Mouse (Mus musculus): ENCODE results near the gene Cblc. TPM values are rescaled to one million over a fixed set of nuclear protein-coding genes. Genes with fewer than 3 reads are reported as not detected.

The Cblc gene
- polyA plus RNA-seq, 1 experiment from 2014 or later = 18.4 TPM

GRCm38 (mm10) chr7:19820347-19821048, 23.9 kb upstream of the Cblc start:
- Histone ChIP-seq H3K9ac (replicated peaks; ENCODE audit: low read depth) (no peak overlapping the region), H3K36me3 (ENCODE audit: insufficient read depth, low read length) (no peaks in the 10 kb centered on the region), H3K4me1 (ENCODE audit: insufficient read depth, low read depth, low read length) (peaks cover 39% of the 10 kb centered on the region; the same call in 1 of the 2 replicates), H3K27ac (ENCODE audit: low read length) (no peak overlapping the region), H3K9me3 (ENCODE audit: low read length) (no peaks in the 10 kb centered on the region), H3K4me2 (replicated peaks; ENCODE audit: low read depth, low read length) (no peak overlapping the region), H3K27me3 (replicated peaks; ENCODE audit: insufficient read depth, low read length) (no peaks in the 10 kb centered on the region), H3K4me3 (ENCODE audit: low read depth, low read length) (no peak overlapping the region)
- no peak for DNase-seq (ENCODE audit: low spot score)
- TF ChIP-seq EP300 (IDR thresholded peaks at IDR 0.05) (no peak), CTCF (IDR thresholded peaks at IDR 0.05) (no peak)
- ATAC-seq = no peak
- whole genome bisulfite sequencing = 71% methylated on average over 3 of the region's 3 CpGs

GRCm38 (mm10) chr7:19818875-19819274, 22.3 kb upstream of the Cblc start:
- H3K4me2 ChIP-seq (replicated peaks; ENCODE audit: low read depth, low read length) = no peak overlapping the region
- DNase-seq (ENCODE audit: low spot score) = no peak
- ATAC-seq = no peak
- H3K27ac ChIP-seq (ENCODE audit: low read length) = peak overlapping the region; percentile 28; the same call in 1 of the 2 replicates
- no peaks in the 10 kb centered on the region for H3K27me3 ChIP-seq (replicated peaks; ENCODE audit: insufficient read depth, low read length)
- H3K9ac ChIP-seq (replicated peaks; ENCODE audit: low read depth) = no peak overlapping the region
- no peaks in the 10 kb centered on the region for H3K36me3 ChIP-seq (ENCODE audit: insufficient read depth, low read length)
- peaks cover 34% of the 10 kb centered on the region; the same call in 1 of the 2 replicates for H3K4me1 ChIP-seq (ENCODE audit: insufficient read depth, low read depth, low read length)
- TF ChIP-seq CTCF (IDR thresholded peaks at IDR 0.05) = no peak
- no peak for TF ChIP-seq EP300 (IDR thresholded peaks at IDR 0.05)
- H3K4me3 ChIP-seq (ENCODE audit: low read depth, low read length) = no peak overlapping the region
- WGBS = 79% methylated on average over 7 of the region's 7 CpGs
- no peaks in the 10 kb centered on the region for H3K9me3 ChIP-seq (ENCODE audit: low read length)

- Histone ChIP-seq H3K27me3 (replicated peaks; ENCODE audit: insufficient read depth, low read length) (no peaks in the 10 kb centered on the region), H3K36me3 (ENCODE audit: insufficient read depth, low read length) (no peaks in the 10 kb centered on the region), H3K9ac (replicated peaks; ENCODE audit: low read depth) (no peak overlapping the region), H3K4me1 (ENCODE audit: insufficient read depth, low read depth, low read length) (peaks cover 30% of the 10 kb centered on the region; the same call in 1 of the 2 replicates), H3K9me3 (ENCODE audit: low read length) (no peaks in the 10 kb centered on the region), H3K4me2 (replicated peaks; ENCODE audit: low read depth, low read length) (no peak overlapping the region), H3K4me3 (ENCODE audit: low read depth, low read length) (no peak overlapping the region), H3K27ac (ENCODE audit: low read length) (peak overlapping the region; percentile 94)
- DNase-seq (ENCODE audit: low spot score) = peak; percentile 95
- ATAC-seq = peak; percentile 34
- TF ChIP-seq EP300 (IDR thresholded peaks at IDR 0.05) (peak; percentile 86), CTCF (IDR thresholded peaks at IDR 0.05) (no peak)
- 59% methylated on average over 5 of the region's 5 CpGs for WGBS
Measured at GRCm38 (mm10) chr7:19818440-19818839, 21.8 kb upstream of the Cblc start.

GRCm38 (mm10) chr7:19817382-19818105, 20.9 kb upstream of the Cblc start:
- 7% methylated on average over 15 of the region's 15 CpGs for WGBS
- H3K36me3 ChIP-seq (ENCODE audit: insufficient read depth, low read length) = no peaks in the 10 kb centered on the region
- peak overlapping the region; percentile 45 for H3K4me3 ChIP-seq (ENCODE audit: low read depth, low read length)
- peak overlapping the region; percentile 67 for H3K4me2 ChIP-seq (replicated peaks; ENCODE audit: low read depth, low read length)
- DNase-seq (ENCODE audit: low spot score) (peak; percentile 97), ATAC-seq (peak; percentile 79)
- H3K9me3 ChIP-seq (ENCODE audit: low read length) = no peaks in the 10 kb centered on the region
- TF ChIP-seq CTCF (IDR thresholded peaks at IDR 0.05) (no peak), EP300 (IDR thresholded peaks at IDR 0.05) (peak; percentile 77)
- peak overlapping the region; percentile 48 for H3K9ac ChIP-seq (replicated peaks; ENCODE audit: low read depth)
- peak overlapping the region; percentile 94 for H3K27ac ChIP-seq (ENCODE audit: low read length)
- peaks cover 25% of the 10 kb centered on the region; the same call in 1 of the 2 replicates for H3K4me1 ChIP-seq (ENCODE audit: insufficient read depth, low read depth, low read length)
- no peaks in the 10 kb centered on the region for H3K27me3 ChIP-seq (replicated peaks; ENCODE audit: insufficient read depth, low read length)

GRCm38 (mm10) chr7:19816224-19816771, 19.7 kb upstream of the Cblc start:
- peaks cover 20% of the 10 kb centered on the region; the same call in 1 of the 2 replicates for H3K4me1 ChIP-seq (ENCODE audit: insufficient read depth, low read depth, low read length)
- TF ChIP-seq EP300 (IDR thresholded peaks at IDR 0.05) = peak; percentile 79
- TF ChIP-seq CTCF (IDR thresholded peaks at IDR 0.05) = no peak
- H3K9ac ChIP-seq (replicated peaks; ENCODE audit: low read depth) = peak overlapping the region; percentile 48
- peak overlapping the region; percentile 45 for H3K4me3 ChIP-seq (ENCODE audit: low read depth, low read length)
- DNase-seq (ENCODE audit: low spot score) (peak; percentile 98), ATAC-seq (peak; percentile 79)
- peak overlapping the region; percentile 67 for H3K4me2 ChIP-seq (replicated peaks; ENCODE audit: low read depth, low read length)
- peak overlapping the region; percentile 94 for H3K27ac ChIP-seq (ENCODE audit: low read length)
- H3K36me3 ChIP-seq (ENCODE audit: insufficient read depth, low read length) = no peaks in the 10 kb centered on the region
- WGBS = 0% methylated on average over 28 of the region's 28 CpGs
- H3K27me3 ChIP-seq (replicated peaks; ENCODE audit: insufficient read depth, low read length) = no peaks in the 10 kb centered on the region
- no peaks in the 10 kb centered on the region for H3K9me3 ChIP-seq (ENCODE audit: low read length)

All from lung, postnatal 0 days (tissue).